Mouse (Mus musculus) kidney, embryonic 15.5 days (tissue): ENCODE results near the gene Rps6kc1. TPM values are rescaled to one million over a fixed set of nuclear protein-coding genes. Genes with fewer than 3 reads are reported as not detected.

Source experiments
- ATAC-seq: fragments of 200-750 bp; cut with Nextera tagmentation; replicated peaks from 2 replicates; pipeline ENCODE4 v1.8.0; 2017; ENCODE audit warnings: moderate TSS enrichment; ENCODE audit not compliant: low FRiP score
- H3K27ac ChIP-seq: fragments of 300-500 bp; sonication (generic); 2 replicates; pipeline ENCODE4 v1.5.1; 2015; ENCODE audit warnings: mild to moderate bottlenecking, inconsistent platforms
- H3K27me3 ChIP-seq: fragments of 300-500 bp; sonication (generic); 2 replicates; pipeline ENCODE4 v1.6.1; 2015; ENCODE audit warnings: inconsistent platforms
- H3K36me3 ChIP-seq: fragments of 300-500 bp; sonication (generic); 2 replicates; pipeline ENCODE4 v1.6.1; 2015; ENCODE audit warnings: inconsistent platforms
- H3K4me1 ChIP-seq: fragments of 300-500 bp; sonication (generic); 2 replicates; pipeline ENCODE4 v1.6.1; 2015; ENCODE audit warnings: inconsistent platforms
- H3K4me2 ChIP-seq: fragments of 300-500 bp; sonication (generic); 2 replicates; pipeline ENCODE4 v1.6.1; 2015; ENCODE audit warnings: moderate library complexity, mild to moderate bottlenecking, inconsistent platforms
- H3K4me3 ChIP-seq: fragments of 300-500 bp; sonication (generic); replicated peaks from 2 replicates; pipeline ENCODE4 v1.5.1; 2015; ENCODE audit warnings: mild to moderate bottlenecking, inconsistent platforms
- H3K9ac ChIP-seq: fragments of 300-500 bp; sonication (generic); 2 replicates; pipeline ENCODE4 v1.6.1; 2015; ENCODE audit warnings: mild to moderate bottlenecking, inconsistent platforms
- H3K9me3 ChIP-seq: fragments of 300-500 bp; sonication (generic); replicated peaks from 2 replicates; pipeline ENCODE4 v1.6.1; 2016; ENCODE audit warnings: inconsistent platforms
- WGBS: fragments of 180-500 bp; shearing (Covaris S2); methylation state at CpG from one replicate; pipeline ENCODE4 v1.1.7; 2015; ENCODE audit warnings: mixed read lengths; 5-methylcytosine and 5-hydroxymethylcytosine counted together
- polyA plus RNA-seq: library from polyadenylated mRNA; unstranded; fragments of >200 nt; fragmentation: Nextera tagmentation; extraction: Ambion mirVana; gene quantifications from 2 replicates; pipeline ENCODE4 v1.2.1, GENCODE M21; 2015

Gene Rps6kc1
- polyA plus RNA-seq, 1 experiment from 2014 or later, result 14.8 TPM

- Histone ChIP-seq H3K4me2 (no peak overlapping the region), H3K27me3 (no peaks in the 10 kb centered on the region), H3K4me3 (no peak overlapping the region), H3K4me1 (no peaks in the 10 kb centered on the region), H3K9me3 (no peaks in the 10 kb centered on the region), H3K27ac (no peak overlapping the region), H3K9ac (no peak overlapping the region), H3K36me3 (no peaks in the 10 kb centered on the region)
- ATAC-seq, result no peak
- 58% methylated on average over 5 of the region's 5 CpGs for WGBS
These were observed 170.1 kb downstream of the Rps6kc1 start for GRCm38 (mm10) chr1:190741421-190741820.

- Histone ChIP-seq H3K9me3 (no peaks in the 10 kb centered on the region), H3K4me3 (no peak overlapping the region), H3K4me1 (no peaks in the 10 kb centered on the region), H3K4me2 (no peak overlapping the region), H3K36me3 (no peaks in the 10 kb centered on the region), H3K27ac (no peak overlapping the region), H3K27me3 (no peaks in the 10 kb centered on the region), H3K9ac (no peak overlapping the region)
- no peak for ATAC-seq
- WGBS, result 75% methylated on average over 6 of the region's 6 CpGs
These were observed 178.8 kb downstream of the Rps6kc1 start for GRCm38 (mm10) chr1:190732803-190733202.

GRCm38 (mm10) chr1:190729516-190730088, 182.0 kb downstream of the Rps6kc1 start:
- Histone ChIP-seq H3K9me3 (no peaks in the 10 kb centered on the region), H3K36me3 (no peaks in the 10 kb centered on the region), H3K27ac (no peak overlapping the region), H3K4me2 (no peak overlapping the region), H3K4me3 (no peak overlapping the region), H3K4me1 (peaks cover 3% of the 10 kb centered on the region; the same call in 1 of the 2 replicates), H3K27me3 (no peaks in the 10 kb centered on the region), H3K9ac (no peak overlapping the region)
- ATAC-seq, result no peak
- 87% methylated on average over 7 of the region's 7 CpGs for WGBS

- Histone ChIP-seq H3K9ac (no peak overlapping the region), H3K4me1 (peaks cover 6% of the 10 kb centered on the region; the same call in 1 of the 2 replicates), H3K9me3 (no peaks in the 10 kb centered on the region), H3K27ac (no peak overlapping the region), H3K4me2 (no peak overlapping the region), H3K4me3 (no peak overlapping the region), H3K36me3 (no peaks in the 10 kb centered on the region), H3K27me3 (no peaks in the 10 kb centered on the region)
- ATAC-seq, result no peak
- WGBS, result 83% methylated on average over 4 of the region's 4 CpGs
These were observed 183.4 kb downstream of the Rps6kc1 start for GRCm38 (mm10) chr1:190728111-190728651.

GRCm38 (mm10) chr1:190727385-190727784, 184.2 kb downstream of the Rps6kc1 start:
- no peaks in the 10 kb centered on the region for H3K36me3 ChIP-seq
- no peak overlapping the region for H3K4me3 ChIP-seq
- peaks cover 6% of the 10 kb centered on the region; the same call in 1 of the 2 replicates for H3K4me1 ChIP-seq
- H3K9me3 ChIP-seq, result no peaks in the 10 kb centered on the region
- 61% methylated on average over 2 of the region's 2 CpGs for WGBS
- H3K27ac ChIP-seq, result no peak overlapping the region
- H3K9ac ChIP-seq, result no peak overlapping the region
- H3K4me2 ChIP-seq, result no peak overlapping the region
- ATAC-seq, result no peak
- no peaks in the 10 kb centered on the region for H3K27me3 ChIP-seq

GRCm38 (mm10) chr1:190724591-190725380, 186.8 kb downstream of the Rps6kc1 start:
- 48% methylated on average over 21 of the region's 21 CpGs for WGBS
- Histone ChIP-seq H3K27me3 (no peaks in the 10 kb centered on the region), H3K9me3 (no peaks in the 10 kb centered on the region), H3K27ac (no peak overlapping the region), H3K36me3 (no peaks in the 10 kb centered on the region), H3K9ac (no peak overlapping the region), H3K4me3 (no peak overlapping the region), H3K4me2 (no peak overlapping the region), H3K4me1 (peaks cover 6% of the 10 kb centered on the region; the same call in 1 of the 2 replicates)
- no peak for ATAC-seq

- Histone ChIP-seq H3K27ac (no peak overlapping the region), H3K9ac (no peak overlapping the region), H3K4me3 (no peak overlapping the region), H3K4me1 (peaks cover 6% of the 10 kb centered on the region; the same call in 1 of the 2 replicates), H3K9me3 (no peaks in the 10 kb centered on the region), H3K27me3 (no peaks in the 10 kb centered on the region), H3K36me3 (no peaks in the 10 kb centered on the region), H3K4me2 (no peak overlapping the region)
- 77% methylated on average over 7 of the region's 7 CpGs for WGBS
- ATAC-seq, result no peak
These were observed 187.6 kb downstream of the Rps6kc1 start for GRCm38 (mm10) chr1:190723926-190724430.

GRCm38 (mm10) chr1:190713848-190714247, 197.7 kb downstream of the Rps6kc1 start:
- H3K4me1 ChIP-seq, result no peaks in the 10 kb centered on the region
- ATAC-seq, result no peak
- H3K4me3 ChIP-seq, result no peak overlapping the region
- 79% methylated on average over 6 of the region's 6 CpGs for WGBS
- no peaks in the 10 kb centered on the region for H3K36me3 ChIP-seq
- H3K9me3 ChIP-seq, result no peaks in the 10 kb centered on the region
- no peak overlapping the region for H3K9ac ChIP-seq
- H3K27me3 ChIP-seq, result no peaks in the 10 kb centered on the region
- no peak overlapping the region for H3K4me2 ChIP-seq
- no peak overlapping the region for H3K27ac ChIP-seq

GRCm38 (mm10) chr1:190697576-190697975, 214.0 kb downstream of the Rps6kc1 start:
- WGBS, result 34% methylated on average over 6 of the region's 6 CpGs
- H3K36me3 ChIP-seq, result no peaks in the 10 kb centered on the region
- no peaks in the 10 kb centered on the region for H3K9me3 ChIP-seq
- no peak overlapping the region for H3K9ac ChIP-seq
- no peak overlapping the region for H3K27ac ChIP-seq
- no peak overlapping the region for H3K4me3 ChIP-seq
- H3K4me2 ChIP-seq, result no peak overlapping the region
- H3K4me1 ChIP-seq, result no peaks in the 10 kb centered on the region
- no peaks in the 10 kb centered on the region for H3K27me3 ChIP-seq
- no peak for ATAC-seq

GRCm38 (mm10) chr1:190695589-190695988, 216.0 kb downstream of the Rps6kc1 start:
- ATAC-seq, result no peak
- no peaks in the 10 kb centered on the region for H3K9me3 ChIP-seq
- no peak overlapping the region for H3K9ac ChIP-seq
- H3K4me2 ChIP-seq, result no peak overlapping the region
- H3K36me3 ChIP-seq, result no peaks in the 10 kb centered on the region
- H3K27me3 ChIP-seq, result no peaks in the 10 kb centered on the region
- H3K4me3 ChIP-seq, result no peak overlapping the region
- 64% methylated on average over 11 of the region's 11 CpGs for WGBS
- no peak overlapping the region for H3K27ac ChIP-seq
- H3K4me1 ChIP-seq, result no peaks in the 10 kb centered on the region

- H3K36me3 ChIP-seq, result no peaks in the 10 kb centered on the region
- H3K4me2 ChIP-seq, result no peak overlapping the region
- no peak overlapping the region for H3K4me3 ChIP-seq
- ATAC-seq, result no peak
- no peaks in the 10 kb centered on the region for H3K9me3 ChIP-seq
- H3K27ac ChIP-seq, result no peak overlapping the region
- no peaks in the 10 kb centered on the region for H3K27me3 ChIP-seq
- no peaks in the 10 kb centered on the region for H3K4me1 ChIP-seq
- no peak overlapping the region for H3K9ac ChIP-seq
- WGBS, result 65% methylated on average over 29 of the region's 29 CpGs
These were observed 220.9 kb downstream of the Rps6kc1 start for GRCm38 (mm10) chr1:190690528-190691262.

- no peak overlapping the region for H3K4me3 ChIP-seq
- 96% methylated on average over 7 of the region's 7 CpGs for WGBS
- no peak for ATAC-seq
- H3K4me2 ChIP-seq, result no peak overlapping the region
- no peaks in the 10 kb centered on the region for H3K36me3 ChIP-seq
- H3K27ac ChIP-seq, result no peak overlapping the region
- no peak overlapping the region for H3K9ac ChIP-seq
- H3K4me1 ChIP-seq, result peaks cover 10% of the 10 kb centered on the region; the same call in 1 of the 2 replicates
- no peaks in the 10 kb centered on the region for H3K9me3 ChIP-seq
- peaks cover 3% of the 10 kb centered on the region; the same call in 1 of the 2 replicates for H3K27me3 ChIP-seq
These were observed 228.5 kb downstream of the Rps6kc1 start for GRCm38 (mm10) chr1:190683060-190683459.
